Mouse (Mus musculus) v-Abl transformed pro-B cells (cell line): ENCODE results near the gene Eaf2.

Source experiments
- in situ Hi-C, 2 experiments: fragments of 400-800 bp; cut with MboI; formaldehyde crosslinking; loops; one replicate each; pipeline ENCODE4 v1.15.1; 2025; ENCODE audit not compliant: unreplicated experiment in 2 of 2

The Eaf2 gene

GRCm38 (mm10) chr16:36784146-36784545 lies 90.7 kb downstream of the Eaf2 start:
- in situ Hi-C loops = no loop called here

- in situ Hi-C loops = no loop called here
These were observed 99.1 kb downstream of the Eaf2 start for GRCm38 (mm10) chr16:36775658-36776057.

GRCm38 (mm10) chr16:36772996-36773395 lies 101.8 kb downstream of the Eaf2 start:
- in situ Hi-C loops = loop anchor here in 1 of 2 experiments (5.0 kb wide), 2 partner anchors 39 to 46 kb away; no protein-coding TSS in a partner anchor

- in situ Hi-C loops = loop anchor here in 1 of 2 experiments (5.0 kb wide), 2 partner anchors 41 to 44 kb away; no protein-coding TSS in a partner anchor
These were observed 103.1 kb downstream of the Eaf2 start for GRCm38 (mm10) chr16:36771703-36772102.

GRCm38 (mm10) chr16:36771244-36771643 lies 103.6 kb downstream of the Eaf2 start:
- in situ Hi-C loops = loop anchor here in 1 of 2 experiments (5.0 kb wide), 2 partner anchors 41 to 44 kb away; no protein-coding TSS in a partner anchor

- in situ Hi-C loops = loop anchor here in 1 of 2 experiments (5.0 kb wide), 2 partner anchors 41 to 44 kb away; no protein-coding TSS in a partner anchor
These were observed 104.0 kb downstream of the Eaf2 start for GRCm38 (mm10) chr16:36770830-36771229.

GRCm38 (mm10) chr16:36770191-36770771 lies 104.5 kb downstream of the Eaf2 start:
- in situ Hi-C loops = loop anchor here in 1 of 2 experiments (5.0 kb wide), 2 partner anchors 42 to 43 kb away; no protein-coding TSS in a partner anchor

- in situ Hi-C loops = no loop called here
These were observed 122.8 kb downstream of the Eaf2 start for GRCm38 (mm10) chr16:36751979-36752378.

GRCm38 (mm10) chr16:36747767-36748166 lies 127.0 kb downstream of the Eaf2 start:
- in situ Hi-C loops = no loop called here

GRCm38 (mm10) chr16:36747068-36747467 lies 127.7 kb downstream of the Eaf2 start:
- in situ Hi-C loops = no loop called here

GRCm38 (mm10) chr16:36743580-36743979 lies 131.2 kb downstream of the Eaf2 start:
- in situ Hi-C loops = no loop called here
